Mouse (Mus musculus) small intestine, adult 10 weeks (tissue): ENCODE measurements around the gene Lrrc18. TPM values are rescaled to one million over a fixed set of nuclear protein-coding genes. Genes with fewer than 3 reads are reported as not detected.

ENCODE experiments used
- polyA plus RNA-seq: library from polyadenylated mRNA; stranded (reverse); fragments of 350-450 nt; fragmentation: Illumina TruSeq; extraction: RNeasy Lipid Tissue Mini Kit (QIAGEN cat#74804); gene quantifications from one replicate; pipeline ENCODE4 v1.2.3, GENCODE M21; 2014; ENCODE audit warnings: low replicate concordance

Gene Lrrc18
- polyA plus RNA-seq, result 0.67 TPM

DNA sequence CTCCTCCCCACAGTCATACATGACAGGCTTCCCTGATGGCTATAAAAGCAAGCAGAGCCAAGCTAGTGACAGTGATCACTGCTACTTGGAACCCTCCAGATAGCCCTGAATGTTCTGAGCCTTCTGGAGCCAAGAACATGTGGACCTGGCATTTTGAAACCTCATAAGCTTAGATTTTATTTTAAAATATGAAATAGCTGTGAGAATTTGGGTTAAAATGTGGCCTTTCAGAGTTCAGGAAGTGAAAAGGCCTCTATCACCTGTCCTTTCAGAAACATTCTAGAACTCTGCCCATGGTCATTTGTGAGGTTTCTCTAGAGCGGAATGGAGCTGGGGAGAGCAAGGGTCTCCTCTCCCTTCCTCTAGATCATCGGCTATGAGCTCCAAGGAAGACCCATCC, at the start of gene Lrrc18:
TSS of gene Lrrc18 (plus strand) at position 301 of the 400 bp plus-strand sequence.

Other genes with a start within 250 kb of the Lrrc18 start
- 1.5 TPM for gene Tmem273, start 205.4 kb upstream of the Lrrc18 start, polyA plus RNA-seq
- gene Fam170b, start 157.4 kb upstream of the Lrrc18 start, polyA plus RNA-seq, result not detected
- 4.0 TPM for gene Vstm4, start 134.6 kb upstream of the Lrrc18 start, polyA plus RNA-seq
- gene Wdfy4, start 194.1 kb downstream of the Lrrc18 start, polyA plus RNA-seq, result 0.85 TPM
- not detected for gene Arhgap22, start 222.6 kb downstream of the Lrrc18 start, polyA plus RNA-seq